Mouse (Mus musculus) liver, embryonic 11.5 days (tissue): ENCODE data around the gene Chd4. TPM values are rescaled to one million over a fixed set of nuclear protein-coding genes. Genes with fewer than 3 reads are reported as not detected.
"Not testable (repeated sequence)": the region's sequence is repeated elsewhere in the genome, so short reads cannot be mapped to it uniquely, and the experiment has no call there.

Experiments
- ATAC-seq: fragments of 200-750 bp; cut with Nextera tagmentation; replicated peaks from 2 replicates; pipeline ENCODE4 v1.8.0; 2017; ENCODE audit warnings: moderate number of reproducible peaks, mild to moderate bottlenecking, moderate TSS enrichment, moderate library complexity; ENCODE audit not compliant: low FRiP score
- DNase-seq: peaks from one replicate; pipeline ENCODE4 v3.0.0-alpha.2; 2017; ENCODE audit warnings: low spot score
- H3K27ac ChIP-seq: fragments of 300-500 bp; sonication (generic); 2 replicates; pipeline ENCODE4 v1.5.1; 2014; ENCODE audit warnings: mild to moderate bottlenecking, low read depth, low read length, control low read depth
- H3K27me3 ChIP-seq: fragments of 300-500 bp; sonication (generic); replicated peaks from 2 replicates; pipeline ENCODE4 v1.6.1; 2014; ENCODE audit warnings: low read length, mixed read lengths; ENCODE audit not compliant: control insufficient read depth, insufficient read depth
- H3K36me3 ChIP-seq: fragments of 300-500 bp; sonication (generic); 2 replicates; pipeline ENCODE4 v1.6.1; 2014; ENCODE audit warnings: mild to moderate bottlenecking, low read length, moderate library complexity, mixed read lengths; ENCODE audit not compliant: control insufficient read depth, insufficient read depth
- H3K4me1 ChIP-seq: fragments of 300-500 bp; sonication (generic); replicated peaks from 2 replicates; pipeline ENCODE4 v1.6.1; 2014; ENCODE audit warnings: low read length, mixed read lengths; ENCODE audit not compliant: control insufficient read depth, insufficient read depth
- H3K4me2 ChIP-seq: fragments of 300-500 bp; sonication (generic); 2 replicates; pipeline ENCODE4 v1.6.1; 2014; ENCODE audit warnings: mild to moderate bottlenecking, control low read depth, moderate library complexity
- H3K4me3 ChIP-seq: fragments of 300-500 bp; sonication (generic); 2 replicates; pipeline ENCODE4 v1.5.1; 2014; ENCODE audit warnings: low read depth, low read length, control low read depth
- H3K9ac ChIP-seq: fragments of 300-500 bp; sonication (generic); 2 replicates; pipeline ENCODE4 v1.6.1; 2014; ENCODE audit warnings: low read depth, low read length, control low read depth
- H3K9me3 ChIP-seq: fragments of 300-500 bp; sonication (generic); 2 replicates; pipeline ENCODE4 v1.6.1; 2016; ENCODE audit warnings: low read length, inconsistent platforms, mixed read lengths; ENCODE audit not compliant: control insufficient read depth
- WGBS: fragments of 180-500 bp; shearing (Covaris S2); extraction: QIAGEN DNeasy Blood & Tissue Kit; methylation state at CpG from one replicate; pipeline ENCODE4 v1.1.7; 2014; 5-methylcytosine and 5-hydroxymethylcytosine counted together
- polyA plus RNA-seq: library from polyadenylated mRNA; unstranded; fragments of >200 nt; fragmentation: Nextera tagmentation; extraction: Ambion mirVana; gene quantifications from 2 replicates; pipeline ENCODE4 v1.2.1, GENCODE M21; 2014

The Chd4 gene
- 62.5 and 71.6 TPM in 2 replicates for polyA plus RNA-seq

DNA sequence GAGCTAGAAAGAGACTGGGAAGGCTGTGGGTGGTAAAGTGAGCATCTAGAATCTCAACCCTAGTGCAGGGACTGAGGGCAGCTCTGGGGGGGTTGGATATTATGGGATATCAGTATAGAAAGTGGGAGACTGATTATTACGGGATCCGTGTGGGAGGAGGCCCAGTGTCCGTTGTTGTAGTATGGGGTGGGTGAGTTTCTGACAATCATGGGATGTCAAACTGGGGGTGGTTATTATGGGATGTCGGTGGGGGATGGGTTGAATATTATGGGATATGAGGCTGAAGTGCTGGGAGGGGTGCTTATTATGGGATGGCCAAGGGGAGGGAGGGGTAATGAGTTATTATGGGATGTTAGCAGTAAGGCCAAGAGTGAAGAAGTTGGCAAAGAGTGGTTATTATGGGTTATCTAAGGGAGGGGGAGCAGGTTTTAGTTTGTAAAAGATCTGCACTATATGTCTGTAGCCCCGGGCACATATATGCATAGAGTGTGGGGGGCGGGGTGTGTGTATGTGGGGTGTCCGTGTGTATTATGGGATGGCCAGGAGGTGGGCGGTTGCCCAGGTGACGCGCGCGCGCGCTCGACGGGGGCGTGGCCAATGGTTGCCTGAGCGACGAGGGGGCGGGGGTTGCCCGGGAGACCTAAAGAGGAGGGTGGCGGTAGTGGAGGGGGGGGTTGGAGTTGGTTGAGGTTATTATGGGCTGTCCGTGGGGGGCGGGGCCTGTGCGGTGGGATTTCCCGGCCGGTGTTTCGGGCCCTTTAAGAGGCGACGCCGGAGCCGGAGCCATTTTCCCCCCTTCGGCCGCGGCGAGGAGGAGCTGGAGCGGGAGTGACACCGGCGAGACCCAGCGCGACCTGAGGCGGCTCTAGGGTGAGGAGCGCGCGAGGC lies at the start of gene Chd4:
TSS of gene Chd4 (plus strand) at position 591 of the 888 bp plus-strand sequence.
- Histone ChIP-seq H3K9me3 (no peaks in the 10 kb centered on the region), H3K4me2 (peak within 1 kb of the TSS; percentile 80), H3K9ac (peak within 1 kb of the TSS; percentile 94), H3K27ac (peak within 1 kb of the TSS; percentile 98), H3K27me3 (no peaks in the 10 kb centered on the region), H3K4me1 (peaks cover 35% of the 10 kb centered on the region), H3K4me3 (peak within 1 kb of the TSS; percentile 98), H3K36me3 (peaks cover 7% of the 10 kb centered on the region)
- DNase-seq (peak; percentile 90), ATAC-seq (peak; percentile 79)
- WGBS = 2% methylated on average over 41 of the region's 45 CpGs

- Histone ChIP-seq H3K4me3 (no peak overlapping the region), H3K4me2 (no peak overlapping the region), H3K4me1 (peaks cover 9% of the 10 kb centered on the region; the same call in 1 of the 2 replicates), H3K36me3 (peaks cover 26% of the 10 kb centered on the region), H3K9me3 (no peaks in the 10 kb centered on the region), H3K27ac (no peak overlapping the region), H3K27me3 (no peaks in the 10 kb centered on the region), H3K9ac (no peak overlapping the region)
- ATAC-seq = peak; percentile 33
- 38% methylated on average over 5 of the region's 5 CpGs for WGBS
- DNase-seq = peak; percentile 72
These were observed 49.1 kb upstream of the Chd4 start for GRCm38 (mm10) chr6:125046691-125047090.

DNA sequence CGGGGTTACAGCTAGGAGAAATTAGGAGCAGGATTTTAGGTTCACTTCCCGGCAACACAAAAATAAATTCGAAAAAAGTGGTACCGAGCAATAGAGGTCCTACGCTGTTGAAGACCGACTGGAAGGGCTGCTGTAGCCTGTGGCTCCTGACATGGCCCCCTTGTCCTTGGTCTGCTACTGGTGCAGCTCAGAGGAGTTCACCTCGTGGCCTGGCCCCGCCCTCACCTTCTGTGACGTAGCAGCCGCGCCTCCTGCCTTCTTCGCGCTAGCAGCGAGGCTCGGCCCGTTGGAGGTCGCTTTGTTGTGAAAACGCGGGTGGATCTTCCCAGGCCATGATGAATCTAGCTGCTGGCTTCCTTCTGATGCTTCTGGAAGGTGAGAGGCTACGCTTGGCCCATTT lies 46.1 kb upstream of the Chd4 start, which contains the start of gene Acrbp:
TSS of gene Acrbp (plus strand) at position 12 of the 400 bp plus-strand sequence.
- no peak for ATAC-seq
- no peak within 1 kb of the TSS for H3K27ac ChIP-seq
- no peak within 1 kb of the TSS for H3K9ac ChIP-seq
- no peak within 1 kb of the TSS for H3K4me3 ChIP-seq
- H3K27me3 ChIP-seq = no peaks in the 10 kb centered on the region
- H3K9me3 ChIP-seq = no peaks in the 10 kb centered on the region
- no peak for DNase-seq
- peaks cover 23% of the 10 kb centered on the region for H3K36me3 ChIP-seq
- H3K4me2 ChIP-seq = peak within 1 kb of the TSS; percentile 29; the same call in 1 of the 2 replicates
- peaks cover 7% of the 10 kb centered on the region; the same call in 1 of the 2 replicates for H3K4me1 ChIP-seq
- 33% methylated on average over 20 of the region's 20 CpGs for WGBS

- H3K4me3 ChIP-seq = no peak overlapping the region
- peaks cover 22% of the 10 kb centered on the region for H3K36me3 ChIP-seq
- no peak for ATAC-seq
- no peaks in the 10 kb centered on the region for H3K27me3 ChIP-seq
- H3K4me1 ChIP-seq = peaks cover 7% of the 10 kb centered on the region; the same call in 1 of the 2 replicates
- H3K27ac ChIP-seq = no peak overlapping the region
- 64% methylated on average over 5 of the region's 5 CpGs for WGBS
- no peaks in the 10 kb centered on the region for H3K9me3 ChIP-seq
- H3K9ac ChIP-seq = no peak overlapping the region
- DNase-seq = no peak
- H3K4me2 ChIP-seq = no peak overlapping the region
These were observed 44.5 kb upstream of the Chd4 start for GRCm38 (mm10) chr6:125051237-125051636.

GRCm38 (mm10) chr6:125061493-125061892 lies 34.3 kb upstream of the Chd4 start:
- Histone ChIP-seq H3K27me3 (no peaks in the 10 kb centered on the region), H3K4me1 (peaks cover 18% of the 10 kb centered on the region), H3K36me3 (no peaks in the 10 kb centered on the region), H3K27ac (no peak overlapping the region), H3K4me3 (no peak overlapping the region), H3K9me3 (no peaks in the 10 kb centered on the region), H3K4me2 (no peak overlapping the region), H3K9ac (no peak overlapping the region)
- DNase-seq = no peak
- 0 out of 2 replicates have a peak, but pooled peaks have one; percentile 21 for ATAC-seq
- 28% methylated on average over 6 of the region's 6 CpGs for WGBS

DNA sequence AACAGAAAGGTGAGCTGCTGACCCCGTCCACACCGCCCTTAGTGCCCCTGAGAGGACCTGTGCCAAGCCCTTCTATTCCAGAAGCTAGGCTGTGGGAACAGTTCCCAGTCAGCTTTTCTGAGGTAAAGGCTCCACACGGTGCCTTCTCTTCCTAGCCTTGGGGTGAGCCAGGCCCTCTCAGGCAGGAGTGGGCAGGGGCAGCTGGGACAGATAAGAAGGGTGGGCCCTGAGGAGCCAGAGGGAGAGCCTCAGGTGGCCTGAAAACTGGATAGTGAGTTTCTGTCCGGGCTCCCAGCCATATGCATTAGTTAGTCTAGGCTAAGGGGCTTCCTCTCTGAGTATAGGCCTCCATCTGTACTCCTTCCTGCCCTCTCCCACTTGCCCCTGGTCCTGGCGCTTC lies 33.3 kb upstream of the Chd4 start:
- Histone ChIP-seq H3K4me2 (peak overlapping the region; percentile 21; the same call in 1 of the 2 replicates), H3K4me1 (peaks cover 18% of the 10 kb centered on the region), H3K9ac (no peak overlapping the region), H3K9me3 (no peaks in the 10 kb centered on the region), H3K4me3 (no peak overlapping the region), H3K36me3 (no peaks in the 10 kb centered on the region), H3K27ac (no peak overlapping the region), H3K27me3 (no peaks in the 10 kb centered on the region)
- ATAC-seq (peak; percentile 72), DNase-seq (no peak)
- WGBS = 63% methylated on average over 5 of the region's 5 CpGs

- WGBS = 76% methylated on average over 6 of the region's 6 CpGs
- H3K36me3 ChIP-seq = no peaks in the 10 kb centered on the region
- no peak overlapping the region for H3K27ac ChIP-seq
- no peak overlapping the region for H3K4me2 ChIP-seq
- H3K9ac ChIP-seq = no peak overlapping the region
- peaks cover 19% of the 10 kb centered on the region for H3K4me1 ChIP-seq
- ATAC-seq (no peak), DNase-seq (no peak)
- H3K27me3 ChIP-seq = no peaks in the 10 kb centered on the region
- H3K4me3 ChIP-seq = no peak overlapping the region
- H3K9me3 ChIP-seq = no peaks in the 10 kb centered on the region
These were observed 31.9 kb upstream of the Chd4 start for GRCm38 (mm10) chr6:125063906-125064305.

- no CpG with 5 or more reads among the region's 1 CpGs for WGBS
- H3K27ac ChIP-seq, H3K4me2 ChIP-seq, H3K9ac ChIP-seq, H3K9me3 ChIP-seq, H3K4me3 ChIP-seq, DNase-seq, H3K27me3 ChIP-seq, ATAC-seq, H3K36me3 ChIP-seq: not testable (repeated sequence)
- H3K4me1 ChIP-seq = peaks cover 18% of the 10 kb centered on the region
These were observed 30.6 kb upstream of the Chd4 start for GRCm38 (mm10) chr6:125065223-125065622.
